Mouse (Mus musculus) CH12.LX (cell line): ENCODE measurements around the gene Phldb1. TPM values are rescaled to one million over a fixed set of nuclear protein-coding genes. Genes with fewer than 3 reads are reported as not detected.

Experiments
- DNase-seq: peaks from one replicate; pipeline ENCODE4 v3.0.0-alpha.2; 2013; ENCODE audit errors: extremely low read depth
- H3K27ac ChIP-seq: 2 replicates; pipeline ENCODE4 v1.5.1; 2012; ENCODE audit warnings: low read depth, mild to moderate bottlenecking, control low read depth, moderate library complexity; ENCODE audit not compliant: insufficient read depth
- H3K27me3 ChIP-seq: replicated peaks from 2 replicates; pipeline ENCODE3; 2012; ENCODE audit warnings: inconsistent platforms
- H3K36me3 ChIP-seq, 2 experiments: replicated peaks in 1 of 2; 2 replicates each; pipeline versions ENCODE3 to v1.6.1; 2012; ENCODE audit warnings: inconsistent platforms in 1 of 2, low read length in 1 of 2, mild to moderate bottlenecking in 1 of 2, mixed read lengths in 1 of 2, moderate library complexity in 1 of 2; ENCODE audit not compliant: control insufficient read depth in 1 of 2, insufficient read depth in 1 of 2
- H3K4me1 ChIP-seq, 2 experiments: 2 replicates each; pipeline ENCODE4 v1.6.1; 2012; ENCODE audit warnings: inconsistent platforms in 1 of 2, moderate library complexity in 1 of 2; ENCODE audit not compliant: insufficient read depth in 2 of 2, control insufficient read depth in 1 of 2
- H3K4me2 ChIP-seq: 2 replicates; pipeline ENCODE4 v1.6.1; 2012; ENCODE audit warnings: low read depth, mild to moderate bottlenecking, control low read depth; ENCODE audit not compliant: poor library complexity, insufficient read depth, severe bottlenecking
- H3K4me3 ChIP-seq, 3 experiments: fragments of 150-350 bp in 1 of 3; sonication (generic) in 1 of 3; replicated peaks in 1 of 3; 2 replicates each; pipeline versions ENCODE3 to v1.5.1; 2011 to 2012; ENCODE audit warnings: low read depth in 2 of 3, low read length in 2 of 3, mild to moderate bottlenecking in 2 of 3, moderate library complexity in 2 of 3, control low read depth in 1 of 3, improper control_type of control experiment in 1 of 3, inconsistent platforms in 1 of 3, mixed read lengths in 1 of 3; ENCODE audit not compliant: poor library complexity in 1 of 3
- H3K79me2 ChIP-seq: replicated peaks from 2 replicates; pipeline ENCODE4 v1.6.1; 2012; ENCODE audit warnings: mild to moderate bottlenecking, moderate library complexity; ENCODE audit not compliant: control insufficient read depth, poor library complexity, insufficient read depth, severe bottlenecking; ENCODE audit errors: extremely low read depth
- H3K9ac ChIP-seq: 2 replicates; pipeline ENCODE4 v1.6.1; 2012; ENCODE audit warnings: low read depth, mild to moderate bottlenecking, control low read depth, moderate library complexity; ENCODE audit not compliant: insufficient read depth
- H3K9me3 ChIP-seq: replicated peaks from 2 replicates; pipeline ENCODE3; 2012; ENCODE audit warnings: low read length, inconsistent platforms, mixed read lengths
- BHLHE40 ChIP-seq: IDR thresholded peaks from 2 replicates; pipeline ENCODE4 v1.6.1; 2011; ENCODE audit warnings: mild to moderate bottlenecking, low read depth, low read length, improper control_type of control experiment
- CHD1 ChIP-seq: IDR thresholded peaks from 2 replicates; pipeline ENCODE4 v1.6.1; 2012; ENCODE audit warnings: low read depth, low read length, improper control_type of control experiment, inconsistent platforms
- CHD2 ChIP-seq: IDR thresholded peaks from 2 replicates; pipeline ENCODE4 v1.6.1; 2011; ENCODE audit warnings: low read length, improper control_type of control experiment
- CTCF ChIP-seq, 2 experiments: IDR thresholded peaks in 1 of 2; conservative IDR thresholded peaks in 1 of 2; 2 replicates each; pipeline ENCODE4 v1.5.1; 2011 to 2012; ENCODE audit warnings: low read depth in 2 of 2, low read length in 2 of 2, improper control_type of control experiment in 1 of 2, inconsistent platforms in 1 of 2, mild to moderate bottlenecking in 1 of 2, moderate library complexity in 1 of 2
- E2F4 ChIP-seq: IDR thresholded peaks from 2 replicates; pipeline ENCODE4 v1.6.1; 2011; ENCODE audit warnings: low read depth, low read length, improper control_type of control experiment; ENCODE audit not compliant: insufficient replicate concordance
- ELF1 ChIP-seq: IDR thresholded peaks from 2 replicates; pipeline ENCODE4 v1.6.1; 2014; ENCODE audit warnings: low read depth, mild to moderate bottlenecking, inconsistent platforms, low read length, improper control_type of control experiment
- EP300 ChIP-seq: IDR thresholded peaks from 2 replicates; pipeline ENCODE4 v1.6.1; 2011; ENCODE audit warnings: low read length, improper control_type of control experiment
- GABPA ChIP-seq: IDR thresholded peaks from 2 replicates; pipeline ENCODE4 v1.6.1; 2012; ENCODE audit warnings: low read depth, low read length, improper control_type of control experiment, inconsistent platforms; ENCODE audit not compliant: insufficient replicate concordance
- HCFC1 ChIP-seq: IDR thresholded peaks from 2 replicates; pipeline ENCODE4 v1.6.1; 2012; ENCODE audit warnings: low read depth, mild to moderate bottlenecking, inconsistent platforms, low read length, improper control_type of control experiment
- IRF4 ChIP-seq: IDR thresholded peaks from 2 replicates; pipeline ENCODE4 v1.6.1; 2014; ENCODE audit warnings: low read depth, mild to moderate bottlenecking, inconsistent platforms, low read length, improper control_type of control experiment
- JUN ChIP-seq: IDR thresholded peaks from 2 replicates; pipeline ENCODE4 v1.6.1; 2011; ENCODE audit warnings: low read depth, mild to moderate bottlenecking, low read length, improper control_type of control experiment, moderate library complexity; ENCODE audit not compliant: insufficient read depth
- JUND ChIP-seq: conservative IDR thresholded peaks from 2 replicates; pipeline ENCODE4 v1.6.1; 2011; ENCODE audit warnings: low read depth, low read length, improper control_type of control experiment
- KAT2A ChIP-seq: IDR thresholded peaks from 2 replicates; pipeline ENCODE4 v1.6.1; 2012; ENCODE audit warnings: low read length, improper control_type of control experiment, inconsistent platforms; ENCODE audit not compliant: insufficient replicate concordance
- MAFK ChIP-seq: IDR thresholded peaks from 2 replicates; pipeline ENCODE4 v1.6.1; 2011; ENCODE audit warnings: low read length, improper control_type of control experiment; ENCODE audit not compliant: insufficient replicate concordance
- MAX ChIP-seq: IDR thresholded peaks from 2 replicates; pipeline ENCODE4 v1.6.1; 2011; ENCODE audit warnings: low read length, improper control_type of control experiment
- MAZ ChIP-seq: IDR thresholded peaks from 2 replicates; pipeline ENCODE4 v1.6.1; 2012; ENCODE audit warnings: low read depth, mild to moderate bottlenecking, inconsistent platforms, low read length, improper control_type of control experiment, moderate library complexity
- MEF2A ChIP-seq: IDR thresholded peaks from 2 replicates; pipeline ENCODE4 v1.6.1; 2014; ENCODE audit warnings: low read depth, mild to moderate bottlenecking, inconsistent platforms, low read length, improper control_type of control experiment, borderline replicate concordance
- MXI1 ChIP-seq: IDR thresholded peaks from 2 replicates; pipeline ENCODE4 v1.6.1; 2011; ENCODE audit warnings: mild to moderate bottlenecking, low read depth, low read length, improper control_type of control experiment
- MYC ChIP-seq: IDR thresholded peaks from 2 replicates; pipeline ENCODE4 v1.6.1; 2011; ENCODE audit warnings: low read depth, mild to moderate bottlenecking, improper control_type of control experiment, low read length
- NELFE ChIP-seq: IDR thresholded peaks from 2 replicates; pipeline ENCODE4 v1.6.1; 2011; ENCODE audit warnings: low read depth, low read length, improper control_type of control experiment
- NRF1 ChIP-seq: IDR thresholded peaks from 2 replicates; pipeline ENCODE4 v1.6.1; 2014; ENCODE audit warnings: low read depth, mild to moderate bottlenecking, inconsistent platforms, low read length, improper control_type of control experiment, moderate library complexity
- PAX5 ChIP-seq: IDR thresholded peaks from 2 replicates; pipeline ENCODE4 v1.6.1; 2012; ENCODE audit warnings: low read length, inconsistent platforms, mixed read lengths
- POLR2A ChIP-seq: IDR thresholded peaks from 2 replicates; pipeline ENCODE4 v1.6.1; 2011; ENCODE audit warnings: low read depth, mild to moderate bottlenecking, improper control_type of control experiment, low read length
- POLR2AphosphoS2 ChIP-seq: IDR thresholded peaks from 2 replicates; pipeline ENCODE4 v1.6.1; 2011; ENCODE audit warnings: low read depth, low read length, improper control_type of control experiment
- RAD21 ChIP-seq: IDR thresholded peaks from 2 replicates; pipeline ENCODE4 v1.6.1; 2011; ENCODE audit warnings: low read depth, mild to moderate bottlenecking, low read length, improper control_type of control experiment, moderate library complexity
- RCOR1 ChIP-seq: conservative IDR thresholded peaks from 2 replicates; pipeline ENCODE4 v1.6.1; 2012; ENCODE audit warnings: low read depth, mild to moderate bottlenecking, inconsistent platforms, low read length, improper control_type of control experiment
- SIN3A ChIP-seq: IDR thresholded peaks from 2 replicates; pipeline ENCODE4 v1.6.1; 2012; ENCODE audit warnings: low read length, improper control_type of control experiment, inconsistent platforms
- SMC3 ChIP-seq: IDR thresholded peaks from 2 replicates; pipeline ENCODE4 v1.6.1; 2011; ENCODE audit warnings: low read depth, low read length, improper control_type of control experiment
- TBP ChIP-seq: conservative IDR thresholded peaks from 2 replicates; pipeline ENCODE4 v1.6.1; 2011; ENCODE audit warnings: low read depth, low read length, improper control_type of control experiment
- TCF12 ChIP-seq: IDR thresholded peaks from 2 replicates; pipeline ENCODE4 v1.6.1; 2014; ENCODE audit warnings: low read depth, mild to moderate bottlenecking, inconsistent platforms, low read length, improper control_type of control experiment
- UBTF ChIP-seq: IDR thresholded peaks from 2 replicates; pipeline ENCODE4 v1.6.1; 2012; ENCODE audit warnings: low read depth, mild to moderate bottlenecking, inconsistent platforms, low read length, improper control_type of control experiment, moderate library complexity
- USF1 ChIP-seq: IDR thresholded peaks from 2 replicates; pipeline ENCODE4 v1.6.1; 2014; ENCODE audit warnings: low read depth, mild to moderate bottlenecking, inconsistent platforms, low read length, improper control_type of control experiment
- USF2 ChIP-seq: conservative IDR thresholded peaks from 2 replicates; pipeline ENCODE4 v1.6.1; 2011; ENCODE audit warnings: low read depth, low read length, improper control_type of control experiment
- ZC3H11A ChIP-seq: IDR thresholded peaks from 2 replicates; pipeline ENCODE4 v1.6.1; 2012; ENCODE audit warnings: low read depth, mild to moderate bottlenecking, inconsistent platforms, low read length, improper control_type of control experiment
- ZKSCAN1 ChIP-seq: IDR thresholded peaks from 2 replicates; pipeline ENCODE4 v1.6.1; 2012; ENCODE audit warnings: low read depth, inconsistent platforms, low read length, improper control_type of control experiment, borderline replicate concordance
- ZMIZ1 ChIP-seq: IDR thresholded peaks from 2 replicates; pipeline ENCODE4 v1.6.1; 2012; ENCODE audit warnings: low read depth, mild to moderate bottlenecking, inconsistent platforms, low read length, improper control_type of control experiment
- ZNF384 ChIP-seq: IDR thresholded peaks from 2 replicates; pipeline ENCODE4 v1.6.1; 2012; ENCODE audit warnings: low read depth, low read length, improper control_type of control experiment, inconsistent platforms
- dilution Hi-C: fragments of 300-500 bp; cut with MboI; formaldehyde crosslinking; loops from 2 replicates; pipeline ENCODE4 v1.14.3; 2020; ENCODE audit warnings: low sequenced_read_pairs; ENCODE audit not compliant: extremely low pct_unique_long_range_greater_than_20kb, extremely low pct_ligation_motif_present
- in situ Hi-C: fragments of 300-500 bp; cut with MboI; formaldehyde crosslinking; loops from 3 replicates; pipeline ENCODE4 v1.14.3; 2019; ENCODE audit warnings: low sequenced_read_pairs, low pct_ligation_motif_present, low pct_unique_long_range_greater_than_20kb, mixed read lengths
- polyA plus RNA-seq: library from polyadenylated mRNA; unstranded; fragments of >175 nt; gene quantifications from 2 replicates; pipeline ENCODE4 v1.2.1, GENCODE M21; 2012; ENCODE audit warnings: low read depth; ENCODE audit not compliant: insufficient read length
- total RNA-seq, 2 experiments: library from RNA; depleted of rRNA; stranded (reverse); fragments of 300-350 nt in 1 of 2; fragments of >200 nt in 1 of 2; gene quantifications; 2 replicates each; pipeline ENCODE4 v1.2.3; 2012 to 2014

Gene Phldb1
- total and polyA plus RNA-seq, 3 experiments = 7.9 to 15.1 (median 14.6) TPM

DNA sequence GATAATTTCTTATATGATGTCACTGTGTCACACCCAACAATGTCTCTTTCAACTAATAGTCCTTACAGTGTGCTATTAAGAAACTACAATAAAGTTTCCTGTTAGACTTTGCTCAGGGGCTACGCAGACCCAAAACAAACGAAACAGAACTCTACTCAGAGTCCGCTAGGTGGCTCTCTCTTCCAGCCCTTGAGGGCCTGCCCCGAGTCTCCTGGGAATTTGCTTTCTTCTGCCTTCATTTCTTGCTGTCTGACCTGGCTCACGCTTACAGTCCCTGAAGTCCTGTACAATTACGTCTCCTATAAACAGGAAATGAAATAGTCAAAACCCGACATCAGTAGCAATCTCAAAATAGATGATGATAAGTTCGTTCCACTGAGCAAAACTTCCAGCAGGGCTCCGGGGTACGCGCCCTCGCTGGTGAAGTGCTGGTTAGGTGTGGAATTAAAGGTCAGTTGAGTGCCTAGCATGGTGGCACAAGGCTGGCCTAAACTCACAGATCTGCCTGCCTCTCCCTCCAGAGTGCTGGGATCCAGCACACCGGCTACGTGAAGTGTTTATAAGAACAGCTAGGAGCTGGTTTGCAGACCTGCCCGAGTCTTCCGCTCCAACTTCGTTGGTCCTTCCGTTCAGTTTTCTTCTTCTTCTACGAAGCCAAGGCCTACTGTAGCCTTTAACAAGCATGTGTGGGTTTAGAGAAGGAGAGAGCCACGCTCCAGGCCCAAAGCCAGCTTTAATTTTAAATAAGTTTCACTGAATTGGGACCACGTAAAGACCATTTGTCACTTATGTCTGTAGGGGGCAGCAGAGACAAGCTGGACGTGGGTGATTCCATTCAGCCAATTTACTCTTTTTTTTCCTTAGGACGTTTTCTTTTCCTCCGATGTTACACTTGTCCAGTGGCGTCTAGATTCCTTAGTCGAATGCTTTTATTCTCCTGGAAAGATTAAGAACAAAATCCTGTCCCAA is 79.6 kb downstream of the Phldb1 start:
- no peaks in the 10 kb centered on the region for H3K9me3 ChIP-seq
- peak overlapping the region; percentile 41 for H3K9ac ChIP-seq
- H3K4me2 ChIP-seq = peak overlapping the region; percentile 71
- no peaks in the 10 kb centered on the region for H3K79me2 ChIP-seq
- H3K4me3 ChIP-seq = peak overlapping the region; percentile 34 to 48 (median 44)
- in situ Hi-C loops = no loop called here
- no peaks in the 10 kb centered on the region for H3K36me3 ChIP-seq
- H3K27ac ChIP-seq = peak overlapping the region; percentile 29
- dilution Hi-C loops = no loop called here
- peak; percentile 95 for DNase-seq
- peaks cover 0 to 11% of the 10 kb centered on the region in 2 experiments; a peak in 2 of 4 replicates for H3K4me1 ChIP-seq
- peaks cover 17% of the 10 kb centered on the region for H3K27me3 ChIP-seq
- TF ChIP-seq PAX5 (no peak), JUND (no peak), JUN (no peak; the same call in 1 of the 2 replicates), ZMIZ1 (no peak), CHD1 (no peak), USF1 (no peak), HCFC1 (no peak; the same call in 1 of the 2 replicates), ZC3H11A (peak; percentile 27; the same call in 1 of the 2 replicates), ZKSCAN1 (no peak), E2F4 (no peak), TCF12 (peak; percentile 1; the same call in 1 of the 2 replicates), MEF2A (0 out of 2 replicates have a peak, but pooled peaks have one; percentile 83), USF2 (no peak), SMC3 (peak; percentile 77), SIN3A (peak; percentile 58; the same call in 1 of the 2 replicates), ELF1 (no peak), MAFK (no peak), MYC (no peak; the same call in 1 of the 2 replicates), UBTF (no peak), RAD21 (peak; percentile 98), POLR2AphosphoS2 (no peak), MAZ (0 out of 2 replicates have a peak, but pooled peaks have one; percentile 36), NRF1 (no peak), CTCF (conservative IDR thresholded peaks at IDR 0.05 in 1 of 2, IDR thresholded peaks at IDR 0.05 in 1 of 2; ENCODE audit: low read depth in 2 of 2, low read length in 2 of 2) (peak; percentile 68 to 97), ZNF384 (peak; percentile 97), MAX (0 out of 2 replicates have a peak, but pooled peaks have one; percentile 61), TBP (no peak), GABPA (no peak), IRF4 (peak; percentile 64; the same call in 1 of the 2 replicates), CHD2 (no peak), EP300 (no peak; the same call in 1 of the 2 replicates), MXI1 (peak; percentile 72; the same call in 1 of the 2 replicates), BHLHE40 (peak; percentile 81), POLR2A (no peak), RCOR1 (no peak), NELFE (no peak; the same call in 1 of the 2 replicates), KAT2A (0 out of 2 replicates have a peak, but pooled peaks have one; percentile 75)
